Mouse (Mus musculus): ENCODE results near the gene Mylk. TPM values are rescaled to one million over a fixed set of nuclear protein-coding genes. Genes with fewer than 3 reads are reported as not detected.

The Mylk gene
- total RNA-seq, 1 experiment, result 0.27 TPM

- H3K9ac ChIP-seq (ENCODE audit: insufficient read depth, low read depth, low read length, poor library complexity, severe bottlenecking), result no peak overlapping the region
- H3K36me3 ChIP-seq (ENCODE audit: control insufficient read depth, insufficient read depth, low read length, poor library complexity, severe bottlenecking), result no peaks in the 10 kb centered on the region
- TF ChIP-seq ZC3H11A (IDR thresholded peaks at IDR 0.05; ENCODE audit: borderline replicate concordance, low read depth, low read length) (no peak), ZNF384 (IDR thresholded peaks at IDR 0.05; ENCODE audit: low read depth, low read length) (no peak), MAFK (IDR thresholded peaks at IDR 0.05; ENCODE audit: insufficient read depth, low read depth, low read length) (no peak), CHD2 (IDR thresholded peaks at IDR 0.05; ENCODE audit: low read depth, low read length) (no peak), HCFC1 (IDR thresholded peaks at IDR 0.05; ENCODE audit: borderline replicate concordance, insufficient read depth, low read length) (no peak)
- no peak overlapping the region for H3K4me3 ChIP-seq (ENCODE audit: insufficient read depth in 1 of 2, low read depth in 1 of 2, low read length in 2 of 2, poor library complexity in 1 of 2, severe bottlenecking in 1 of 2)
- H3K27ac ChIP-seq (ENCODE audit: insufficient read depth, low read depth, low read length, poor library complexity, severe bottlenecking), result no peak overlapping the region
- DNase-seq (ENCODE audit: low read depth, low spot score), result no peak
- no peaks in the 10 kb centered on the region for H3K9me3 ChIP-seq (ENCODE audit: control insufficient read depth, insufficient read depth, low read depth, low read length)
- in situ Hi-C loops (cut with MboI; ENCODE audit: low sequenced_read_pairs in 2 of 2, unreplicated experiment in 2 of 2), result no loop called here
- H3K4me1 ChIP-seq (ENCODE audit: control insufficient read depth in 2 of 2, insufficient read depth in 2 of 2, low read length in 2 of 2, poor library complexity in 1 of 2), result no peaks in the 10 kb centered on the region
Observed at GRCm38 (mm10) chr16:34861744-34862365, 116.8 kb downstream of the Mylk start.

- DNase-seq (ENCODE audit: low read depth, low spot score), result no peak
- no peaks in the 10 kb centered on the region for H3K4me1 ChIP-seq (ENCODE audit: control insufficient read depth in 2 of 2, insufficient read depth in 2 of 2, low read length in 2 of 2, poor library complexity in 1 of 2)
- no peak overlapping the region for H3K9ac ChIP-seq (ENCODE audit: insufficient read depth, low read depth, low read length, poor library complexity, severe bottlenecking)
- no peaks in the 10 kb centered on the region for H3K36me3 ChIP-seq (ENCODE audit: control insufficient read depth, insufficient read depth, low read length, poor library complexity, severe bottlenecking)
- H3K9me3 ChIP-seq (ENCODE audit: control insufficient read depth, insufficient read depth, low read depth, low read length), result no peaks in the 10 kb centered on the region
- TF ChIP-seq MAFK (IDR thresholded peaks at IDR 0.05; ENCODE audit: insufficient read depth, low read depth, low read length) (no peak), ZC3H11A (IDR thresholded peaks at IDR 0.05; ENCODE audit: borderline replicate concordance, low read depth, low read length) (no peak), CHD2 (IDR thresholded peaks at IDR 0.05; ENCODE audit: low read depth, low read length) (no peak), HCFC1 (IDR thresholded peaks at IDR 0.05; ENCODE audit: borderline replicate concordance, insufficient read depth, low read length) (no peak), ZNF384 (IDR thresholded peaks at IDR 0.05; ENCODE audit: low read depth, low read length) (no peak)
- H3K4me3 ChIP-seq (ENCODE audit: insufficient read depth in 1 of 2, low read depth in 1 of 2, low read length in 2 of 2, poor library complexity in 1 of 2, severe bottlenecking in 1 of 2), result no peak overlapping the region
- H3K27ac ChIP-seq (ENCODE audit: insufficient read depth, low read depth, low read length, poor library complexity, severe bottlenecking), result no peak overlapping the region
- in situ Hi-C loops (cut with MboI; ENCODE audit: low sequenced_read_pairs in 2 of 2, unreplicated experiment in 2 of 2), result no loop called here
Observed at GRCm38 (mm10) chr16:34865373-34865772, 120.4 kb downstream of the Mylk start.

- TF ChIP-seq ZNF384 (IDR thresholded peaks at IDR 0.05; ENCODE audit: low read depth, low read length) (peak; percentile 85), HCFC1 (IDR thresholded peaks at IDR 0.05; ENCODE audit: borderline replicate concordance, insufficient read depth, low read length) (no peak)
- no peaks in the 10 kb centered on the region for H3K4me1 ChIP-seq (ENCODE audit: control insufficient read depth in 2 of 2, insufficient read depth in 2 of 2, low read length in 2 of 2, poor library complexity in 1 of 2)
- no peaks in the 10 kb centered on the region for H3K9me3 ChIP-seq (ENCODE audit: control insufficient read depth, insufficient read depth, low read depth, low read length)
- peak; percentile 20 for DNase-seq (ENCODE audit: low read depth, low spot score)
- in situ Hi-C loops (cut with MboI; ENCODE audit: low sequenced_read_pairs in 2 of 2, unreplicated experiment in 2 of 2), result no loop called here
- no peaks in the 10 kb centered on the region for H3K36me3 ChIP-seq (ENCODE audit: control insufficient read depth, insufficient read depth, low read length, poor library complexity, severe bottlenecking)
- no peak overlapping the region for H3K4me3 ChIP-seq (ENCODE audit: insufficient read depth in 1 of 2, low read depth in 1 of 2, low read length in 2 of 2, poor library complexity in 1 of 2, severe bottlenecking in 1 of 2)
- H3K9ac ChIP-seq (ENCODE audit: insufficient read depth, low read depth, low read length, poor library complexity, severe bottlenecking), result no peak overlapping the region
- no peak overlapping the region for H3K27ac ChIP-seq (ENCODE audit: insufficient read depth, low read depth, low read length, poor library complexity, severe bottlenecking)
Observed at GRCm38 (mm10) chr16:34867217-34867616, 122.2 kb downstream of the Mylk start.

- H3K27ac ChIP-seq (ENCODE audit: insufficient read depth, low read depth, low read length, poor library complexity, severe bottlenecking), result no peak overlapping the region
- no peak for DNase-seq (ENCODE audit: low read depth, low spot score)
- H3K9me3 ChIP-seq (ENCODE audit: control insufficient read depth, insufficient read depth, low read depth, low read length), result no peaks in the 10 kb centered on the region
- no peak overlapping the region for H3K4me3 ChIP-seq (ENCODE audit: insufficient read depth in 1 of 2, low read depth in 1 of 2, low read length in 2 of 2, poor library complexity in 1 of 2, severe bottlenecking in 1 of 2)
- H3K9ac ChIP-seq (ENCODE audit: insufficient read depth, low read depth, low read length, poor library complexity, severe bottlenecking), result no peak overlapping the region
- in situ Hi-C loops (cut with MboI; ENCODE audit: low sequenced_read_pairs in 2 of 2, unreplicated experiment in 2 of 2), result no loop called here
- H3K4me1 ChIP-seq (ENCODE audit: control insufficient read depth in 2 of 2, insufficient read depth in 2 of 2, low read length in 2 of 2, poor library complexity in 1 of 2), result no peaks in the 10 kb centered on the region
- TF ChIP-seq HCFC1 (IDR thresholded peaks at IDR 0.05; ENCODE audit: borderline replicate concordance, insufficient read depth, low read length) (no peak), CHD2 (IDR thresholded peaks at IDR 0.05; ENCODE audit: low read depth, low read length) (no peak), ZC3H11A (IDR thresholded peaks at IDR 0.05; ENCODE audit: borderline replicate concordance, low read depth, low read length) (no peak), ZNF384 (IDR thresholded peaks at IDR 0.05; ENCODE audit: low read depth, low read length) (no peak), MAFK (IDR thresholded peaks at IDR 0.05; ENCODE audit: insufficient read depth, low read depth, low read length) (no peak)
- H3K36me3 ChIP-seq (ENCODE audit: control insufficient read depth, insufficient read depth, low read length, poor library complexity, severe bottlenecking), result no peaks in the 10 kb centered on the region
Observed at GRCm38 (mm10) chr16:34880031-34880778, 135.2 kb downstream of the Mylk start.
